Mouse (Mus musculus): ENCODE results near the gene Gm10065. TPM values are rescaled to one million over a fixed set of nuclear protein-coding genes. Genes with fewer than 3 reads are reported as not detected.

Gene Gm10065
- polyA plus RNA-seq, 1 experiment from 2014 or later: not detected

DNA sequence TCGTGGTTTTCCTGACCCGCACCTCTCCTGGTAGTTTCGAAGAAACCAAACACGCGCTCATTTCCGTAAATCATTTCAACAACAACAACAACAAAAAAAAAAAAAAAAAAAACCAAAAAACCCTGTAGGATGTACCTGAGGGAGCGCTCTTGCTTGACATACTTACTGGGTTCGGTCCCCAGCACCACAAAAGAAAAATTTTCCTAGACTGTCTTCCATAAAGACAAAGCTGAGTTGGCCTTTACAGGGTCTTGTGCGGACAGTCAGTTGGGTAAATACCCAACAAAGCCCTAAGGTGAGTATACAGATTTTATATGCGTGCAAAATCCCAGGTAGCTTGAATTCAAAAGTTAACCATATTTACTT, 38.1 kb downstream of the Gm10065 start:
- TF ChIP-seq CTCF (IDR thresholded peaks at IDR 0.05): no peak
- TF ChIP-seq EP300 (IDR thresholded peaks at IDR 0.05): no peak
- no peaks in the 10 kb centered on the region for H3K4me1 ChIP-seq (ENCODE audit: insufficient read depth, low read depth, low read length)
- H3K9me3 ChIP-seq (ENCODE audit: low read length): no peaks in the 10 kb centered on the region
- ATAC-seq (no peak), DNase-seq (ENCODE audit: low spot score) (no peak)
- H3K27me3 ChIP-seq (replicated peaks; ENCODE audit: insufficient read depth, low read length): no peaks in the 10 kb centered on the region
- peaks cover 21% of the 10 kb centered on the region for H3K36me3 ChIP-seq (ENCODE audit: insufficient read depth, low read length)
- WGBS: 20% methylated on average over 10 of the region's 10 CpGs
- peak overlapping the region; percentile 50; the same call in 1 of the 2 replicates for H3K9ac ChIP-seq (replicated peaks; ENCODE audit: low read depth)
- peak overlapping the region; percentile 92 for H3K4me2 ChIP-seq (replicated peaks; ENCODE audit: low read depth, low read length)
- H3K27ac ChIP-seq (ENCODE audit: low read length): 0 out of 2 replicates have a peak overlapping the region, but pooled peaks have one; percentile 74
- H3K4me3 ChIP-seq (ENCODE audit: low read depth, low read length): peak overlapping the region; percentile 54

DNA sequence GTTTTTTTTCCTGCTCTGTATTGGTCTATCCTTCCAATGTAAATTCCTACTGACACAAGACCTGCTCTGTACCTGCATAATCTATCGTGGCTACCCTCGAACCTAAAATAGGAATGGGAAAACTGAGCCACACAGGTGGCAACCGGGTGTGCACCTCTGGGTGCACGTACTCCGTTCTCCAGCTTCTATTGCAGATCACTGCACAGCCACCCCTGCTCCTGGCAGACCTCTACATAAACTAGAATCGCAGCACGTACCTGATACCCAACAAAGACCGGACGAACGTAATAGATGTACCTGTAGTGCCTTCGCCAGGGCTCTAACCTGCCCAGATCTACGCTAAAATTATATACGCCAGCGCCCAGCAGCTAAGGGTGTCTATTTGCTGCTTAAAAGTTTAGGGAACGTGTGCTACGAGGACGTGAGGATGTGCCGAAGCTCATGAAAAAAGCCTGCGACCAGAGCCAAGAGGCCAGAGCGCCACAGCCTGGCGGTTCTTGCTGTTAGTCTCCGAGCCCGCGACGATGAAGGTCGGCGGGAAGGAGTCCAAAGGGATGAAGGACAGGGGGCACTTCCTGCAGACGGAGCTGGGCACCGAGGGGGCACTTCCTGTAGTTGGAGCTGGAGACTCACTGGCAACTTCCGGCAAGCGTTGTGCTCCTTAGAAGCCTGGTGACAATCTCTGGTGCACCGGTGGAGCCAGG, 38.6 kb downstream of the Gm10065 start, which contains the start of gene Pgbd1:
Pgbd1 (minus strand) TSS at position 556 of the 704 bp plus-strand sequence.
- Histone ChIP-seq H3K9ac (replicated peaks; ENCODE audit: low read depth) (peak within 1 kb of the TSS; percentile 50), H3K4me1 (ENCODE audit: insufficient read depth, low read depth, low read length) (no peaks in the 10 kb centered on the region), H3K4me2 (replicated peaks; ENCODE audit: low read depth, low read length) (peak within 1 kb of the TSS; percentile 92), H3K27me3 (replicated peaks; ENCODE audit: insufficient read depth, low read length) (no peaks in the 10 kb centered on the region), H3K36me3 (ENCODE audit: insufficient read depth, low read length) (peaks cover 18% of the 10 kb centered on the region), H3K27ac (ENCODE audit: low read length) (peak within 1 kb of the TSS; percentile 74), H3K9me3 (ENCODE audit: low read length) (no peaks in the 10 kb centered on the region), H3K4me3 (ENCODE audit: low read depth, low read length) (peak within 1 kb of the TSS; percentile 54)
- DNase-seq (ENCODE audit: low spot score): peak; percentile 71
- peak; percentile 82 for ATAC-seq
- under 1% methylated on average over 32 of the region's 32 CpGs for WGBS
- TF ChIP-seq EP300 (IDR thresholded peaks at IDR 0.05) (no peak), CTCF (IDR thresholded peaks at IDR 0.05) (peak; percentile 60)

DNA sequence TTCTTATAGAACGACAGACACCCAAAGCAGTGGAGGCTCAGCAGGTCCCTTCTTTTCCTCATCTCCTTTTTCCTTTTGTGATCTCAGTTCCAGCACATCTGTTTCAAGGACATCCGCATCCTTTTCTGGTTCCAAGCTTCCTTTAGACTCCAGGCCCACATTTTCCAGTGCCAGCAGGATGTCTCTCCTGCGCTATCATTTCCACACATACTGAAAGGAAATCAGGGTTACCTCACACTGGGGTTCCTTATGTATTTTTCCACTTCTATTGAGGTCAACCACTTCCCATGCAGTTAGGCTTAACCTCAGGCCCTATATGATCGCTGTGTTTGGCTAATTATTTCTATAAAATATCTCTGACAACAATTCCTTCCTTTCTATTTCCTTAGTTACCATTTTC, 43.8 kb downstream of the Gm10065 start:
- Histone ChIP-seq H3K27me3 (replicated peaks; ENCODE audit: insufficient read depth, low read length) (no peaks in the 10 kb centered on the region), H3K4me2 (replicated peaks; ENCODE audit: low read depth, low read length) (no peak overlapping the region), H3K9me3 (ENCODE audit: low read length) (no peaks in the 10 kb centered on the region), H3K4me1 (ENCODE audit: insufficient read depth, low read depth, low read length) (no peaks in the 10 kb centered on the region), H3K36me3 (ENCODE audit: insufficient read depth, low read length) (no peaks in the 10 kb centered on the region), H3K27ac (ENCODE audit: low read length) (no peak overlapping the region), H3K9ac (replicated peaks; ENCODE audit: low read depth) (no peak overlapping the region), H3K4me3 (ENCODE audit: low read depth, low read length) (no peak overlapping the region)
- 72% methylated on average over 4 of the region's 4 CpGs for WGBS
- no peak for TF ChIP-seq EP300 (IDR thresholded peaks at IDR 0.05)
- no peak for TF ChIP-seq CTCF (IDR thresholded peaks at IDR 0.05)
- ATAC-seq (no peak), DNase-seq (ENCODE audit: low spot score) (no peak)

MicroRNAs encoded within 50 kb of the gene (microRNA counts, 519-probe panel; counts per million panel counts)
- not detected for microRNA mmu-miR-1896

Small RNAs within 50 kb of the gene (microRNA-seq; reads per million reads assigned to microRNA genes)
- gene Mir1896: not detected

Other genes with a start within 250 kb of the Gm10065 start
- gene Gpx5, start 186.7 kb downstream of the Gm10065 start, polyA plus RNA-seq (2015; fragmentation: Nextera tagmentation; extraction: Ambion mirVana): not detected in 2 replicates
- 0.21 and 0.27 TPM in 2 replicates for gene Gpx6, start 167.3 kb downstream of the Gm10065 start, polyA plus RNA-seq (2015; fragmentation: Nextera tagmentation; extraction: Ambion mirVana)
- gene Olfr1367, start 132.5 kb downstream of the Gm10065 start, polyA plus RNA-seq (2015; fragmentation: Nextera tagmentation; extraction: Ambion mirVana): not detected in 2 replicates
- 6.4 and 6.8 TPM in 2 replicates for gene Zscan12, start 116.6 kb downstream of the Gm10065 start, polyA plus RNA-seq (2015; fragmentation: Nextera tagmentation; extraction: Ambion mirVana)
- 46.3 and 54.3 TPM in 2 replicates for gene Zkscan3, start 76.7 kb downstream of the Gm10065 start, polyA plus RNA-seq (2015; fragmentation: Nextera tagmentation; extraction: Ambion mirVana)
- 0.87 TPM in 2 replicates for gene Pgbd1, start 38.4 kb downstream of the Gm10065 start, polyA plus RNA-seq (2015; fragmentation: Nextera tagmentation; extraction: Ambion mirVana)
- 30.2 and 33.0 TPM in 2 replicates for gene Zscan26, start 25.7 kb downstream of the Gm10065 start, polyA plus RNA-seq (2015; fragmentation: Nextera tagmentation; extraction: Ambion mirVana)
- 9.1 and 10.5 TPM in 2 replicates for gene Nkapl, start 10.9 kb downstream of the Gm10065 start, polyA plus RNA-seq (2015; fragmentation: Nextera tagmentation; extraction: Ambion mirVana)
- gene Zkscan4, start 534 bp downstream of the Gm10065 start, polyA plus RNA-seq (2015; fragmentation: Nextera tagmentation; extraction: Ambion mirVana): 5.1 and 5.2 TPM in 2 replicates
- gene AK157302, start 15.8 kb upstream of the Gm10065 start, polyA plus RNA-seq (2015; fragmentation: Nextera tagmentation; extraction: Ambion mirVana): 0.31 and 0.39 TPM in 2 replicates
- gene Gm11273, start 22.0 kb upstream of the Gm10065 start, polyA plus RNA-seq (2015; fragmentation: Nextera tagmentation; extraction: Ambion mirVana): 3.3 and 5.8 TPM in 2 replicates
- 3.1 and 3.4 TPM in 2 replicates for gene Zkscan8, start 51.7 kb upstream of the Gm10065 start, polyA plus RNA-seq (2015; fragmentation: Nextera tagmentation; extraction: Ambion mirVana)
- gene Olfr1366, start 63.4 kb upstream of the Gm10065 start, polyA plus RNA-seq (2015; fragmentation: Nextera tagmentation; extraction: Ambion mirVana): 0.06 TPM in 1 of 2 replicates, not detected in the other
- 0.05 TPM in 1 of 2 replicates, not detected in the other for gene Olfr1535, start 80.5 kb upstream of the Gm10065 start, polyA plus RNA-seq (2015; fragmentation: Nextera tagmentation; extraction: Ambion mirVana)
- gene Olfr1364, start 102.3 kb upstream of the Gm10065 start, polyA plus RNA-seq (2015; fragmentation: Nextera tagmentation; extraction: Ambion mirVana): not detected in 2 replicates
- gene Olfr1362, start 134.6 kb upstream of the Gm10065 start, polyA plus RNA-seq (2015; fragmentation: Nextera tagmentation; extraction: Ambion mirVana): not detected in 2 replicates
- gene Olfr11, start 163.1 kb upstream of the Gm10065 start, polyA plus RNA-seq (2015; fragmentation: Nextera tagmentation; extraction: Ambion mirVana): not detected in 2 replicates
- not detected in 2 replicates for gene Olfr1361, start 183.9 kb upstream of the Gm10065 start, polyA plus RNA-seq (2015; fragmentation: Nextera tagmentation; extraction: Ambion mirVana)
- gene Olfr1360, start 198.0 kb upstream of the Gm10065 start, polyA plus RNA-seq (2015; fragmentation: Nextera tagmentation; extraction: Ambion mirVana): not detected in 2 replicates
- not detected in 2 replicates for gene Olfr1359, start 218.7 kb upstream of the Gm10065 start, polyA plus RNA-seq (2015; fragmentation: Nextera tagmentation; extraction: Ambion mirVana)
- not detected in 2 replicates for gene Hist1h2bl, start 236.7 kb upstream of the Gm10065 start, polyA plus RNA-seq (2015; fragmentation: Nextera tagmentation; extraction: Ambion mirVana)
- gene Hist1h2ai, start 237.0 kb upstream of the Gm10065 start, polyA plus RNA-seq (2015; fragmentation: Nextera tagmentation; extraction: Ambion mirVana): 5.4 TPM in 1 of 2 replicates, not detected in the other
- 2.0 TPM in 1 of 2 replicates, not detected in the other for gene Hist1h3h, start 238.2 kb upstream of the Gm10065 start, polyA plus RNA-seq (2015; fragmentation: Nextera tagmentation; extraction: Ambion mirVana)
- 0.66 and 0.67 TPM in 2 replicates for gene Hist1h2bm, start 242.6 kb upstream of the Gm10065 start, polyA plus RNA-seq (2015; fragmentation: Nextera tagmentation; extraction: Ambion mirVana)

Measured in lung, postnatal 0 days (tissue).